Mouse (Mus musculus) kidney, adult 8-10 months (tissue): ENCODE data around the gene Tmem92.

Experiments used
- DNase-seq, 2 experiments: peaks; one replicate each; pipeline ENCODE4 v3.0.0; 2022

The Tmem92 gene

DNA sequence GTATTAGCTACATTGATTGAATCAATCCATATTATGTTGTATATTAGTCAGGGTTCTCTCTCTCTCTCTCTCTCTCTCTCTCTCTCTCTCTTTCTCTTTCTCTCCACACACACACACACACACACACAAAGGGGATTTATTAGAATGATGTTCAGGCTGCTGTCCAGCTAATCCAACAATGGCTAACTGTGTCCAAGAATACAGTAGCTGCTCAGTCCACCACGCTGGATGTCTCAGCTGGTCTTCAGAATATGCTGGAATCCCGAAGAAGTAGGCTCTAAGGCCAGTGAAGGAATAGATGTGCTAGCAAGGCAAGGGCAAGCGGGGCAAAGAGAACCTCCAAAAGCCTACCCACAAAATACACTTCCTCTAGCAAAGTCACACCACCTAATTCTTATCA, 55.2 kb downstream of the Tmem92 start:
- DNase-seq: no peak
